13 mouse cellular contexts compared by ENCODE assay signal in genomic region chr2:164019943-164020342, GRCm38 (mm10). TPM values are rescaled to one million over a fixed set of nuclear protein-coding genes. Genes with fewer than 3 reads are reported as not detected.
"Had no signal": no experiment of that assay in that cellular context is flagged by ENCODE, and none has a peak within 500 bp of the region (broad histone marks: within the 10 kb centered on the region; RNA-seq: fewer than 3 reads in every experiment).

No protein-coding gene starts in this region.

- H3K4me3 ChIP-seq: limb, embryonic 10.5 days; lung, embryonic 15.5 days; midbrain, embryonic 13.5 days; neural tube, embryonic 12.5 days had no signal

- H3K4me1 ChIP-seq: limb, embryonic 10.5 days; lung, embryonic 15.5 days; midbrain, embryonic 13.5 days; neural tube, embryonic 12.5 days had no signal

- H3K9me3 ChIP-seq: limb, embryonic 10.5 days; lung, embryonic 15.5 days; midbrain, embryonic 13.5 days; neural tube, embryonic 12.5 days had no signal

- H3K9ac ChIP-seq: lung, embryonic 15.5 days; midbrain, embryonic 13.5 days; neural tube, embryonic 12.5 days had no signal

- H3K4me2 ChIP-seq: liver, embryonic 11.5 days; lung, embryonic 15.5 days; midbrain, embryonic 13.5 days; neural tube, embryonic 12.5 days had no signal

- ATAC-seq: inflammation-experienced regulatory T-cells, adult 6 months; midbrain, embryonic 13.5 days had no signal

- H3K27me3 ChIP-seq: lung, embryonic 15.5 days; midbrain, embryonic 13.5 days; neural tube, embryonic 12.5 days had no signal

- H3K27ac ChIP-seq: limb, embryonic 10.5 days; lung, embryonic 15.5 days; midbrain, embryonic 13.5 days; neural tube, embryonic 12.5 days had no signal

- DNase-seq: kidney, adult 18-20 months; kidney, postnatal 25 days; right cerebral cortex, postnatal 4 days; spleen, adult 18-20 months; thymus, adult 2 months; thymus, postnatal 36 days had no signal

RNA-seq across cellular contexts. Expression of gene Pabpc1l, which starts 5.3 kb away (rescaled TPM):
- total RNA-seq: monocyte, adult 5-6 weeks had no signal
